Mouse (Mus musculus) adipocyte (in vitro differentiated cells): ENCODE results near the gene Psmd10.

Source experiments
- DNase-seq: peaks from one replicate; pipeline ENCODE4 v3.0.0-alpha.2; 2016; ENCODE audit warnings: low spot score

Gene Psmd10

GRCm38 (mm10) chrX:140956272-140956940, at the start of gene Psmd10, which contains the start of gene Atg4a:
Psmd10 (minus strand) TSS chrX:140956728.
Atg4a (plus strand) TSS chrX:140956907.
- DNase-seq, result peak; percentile 96

- no peak for DNase-seq
Observed at GRCm38 (mm10) chrX:140998885-140999284, 42.4 kb upstream of the Psmd10 start.

- DNase-seq, result no peak
Observed at GRCm38 (mm10) chrX:140997912-140998545, 41.5 kb upstream of the Psmd10 start.

- no peak for DNase-seq
Observed at GRCm38 (mm10) chrX:140996909-140997516, 40.5 kb upstream of the Psmd10 start.

- no peak for DNase-seq
Observed at GRCm38 (mm10) chrX:140985256-140985655, 28.7 kb upstream of the Psmd10 start.

- no peak for DNase-seq
Observed at GRCm38 (mm10) chrX:140984795-140985194, 28.3 kb upstream of the Psmd10 start.

GRCm38 (mm10) chrX:140983206-140983960, 26.9 kb upstream of the Psmd10 start:
- no peak for DNase-seq

- DNase-seq, result no peak
Observed at GRCm38 (mm10) chrX:140980163-140980562, 23.6 kb upstream of the Psmd10 start.

- DNase-seq, result peak; percentile 41
Observed at GRCm38 (mm10) chrX:140979546-140979945, 23.0 kb upstream of the Psmd10 start.

- DNase-seq, result no peak
Observed at GRCm38 (mm10) chrX:140978943-140979342, 22.4 kb upstream of the Psmd10 start.

- no peak for DNase-seq
Observed at GRCm38 (mm10) chrX:140956959-140957358, 431 bp upstream of the Psmd10 start.

GRCm38 (mm10) chrX:140953618-140954017, 2.9 kb downstream of the Psmd10 start:
- no peak for DNase-seq

- DNase-seq, result no peak
Observed at GRCm38 (mm10) chrX:140936271-140936670, 20.3 kb downstream of the Psmd10 start.

GRCm38 (mm10) chrX:140933263-140933662, 23.3 kb downstream of the Psmd10 start:
- DNase-seq, result no peak

- DNase-seq, result peak; percentile 18
Observed at GRCm38 (mm10) chrX:140932066-140932465, 24.5 kb downstream of the Psmd10 start.

GRCm38 (mm10) chrX:140921321-140921720, 35.2 kb downstream of the Psmd10 start:
- DNase-seq, result peak; percentile 4

GRCm38 (mm10) chrX:140907360-140907759, 49.2 kb downstream of the Psmd10 start, which contains the start of gene Vsig1:
Vsig1 (plus strand) TSS chrX:140907608.
- DNase-seq, result no peak

GRCm38 (mm10) chrX:140903487-140903886, 53.0 kb downstream of the Psmd10 start:
- DNase-seq, result no peak
